Mouse (Mus musculus): ENCODE results near the gene Fads1. TPM values are rescaled to one million over a fixed set of nuclear protein-coding genes. Genes with fewer than 3 reads are reported as not detected.

The Fads1 gene
- polyA plus RNA-seq, 1 experiment from 2014 or later = 155 TPM

DNA sequence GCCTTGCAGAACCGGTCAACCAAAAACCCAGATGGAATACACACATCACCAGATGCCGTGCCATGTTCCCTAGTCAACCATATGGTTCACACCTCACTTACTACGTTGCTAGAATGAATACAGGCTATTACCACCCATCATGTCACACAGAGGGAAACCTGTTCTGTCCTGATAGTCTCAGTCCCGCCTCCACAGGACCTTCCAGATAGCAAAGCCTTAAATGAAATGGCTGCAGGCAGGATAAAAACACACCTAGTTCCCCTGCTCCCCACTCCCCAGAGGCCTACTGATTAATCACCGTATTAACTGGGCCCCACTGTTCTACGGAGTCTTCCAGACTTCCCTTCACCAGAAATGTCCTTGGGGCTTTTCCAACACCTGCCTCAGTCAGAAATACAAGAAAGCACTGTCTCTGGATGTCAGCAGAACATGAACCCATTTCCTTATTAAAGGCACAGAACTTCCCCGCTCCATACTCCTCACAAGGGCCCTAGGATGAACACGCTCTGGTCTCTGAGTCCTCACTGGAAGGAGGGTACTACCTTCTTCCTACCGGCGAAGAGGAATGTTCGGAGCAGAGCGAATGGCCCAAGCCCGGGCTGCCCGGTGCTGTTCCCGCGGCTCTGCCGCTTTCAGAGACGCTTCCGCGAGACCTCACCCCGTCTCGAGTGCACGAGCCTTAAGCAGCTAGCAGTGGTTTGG lies 20.6 kb downstream of the Fads1 start:
- peak overlapping the region; percentile 94 for H3K4me3 ChIP-seq
- H3K4me1 ChIP-seq = peaks cover 16% of the 10 kb centered on the region
- no peak for DNase-seq (ENCODE audit: low spot score)
- no peaks in the 10 kb centered on the region for H3K9me3 ChIP-seq (replicated peaks)
- peaks cover 64% of the 10 kb centered on the region for H3K36me3 ChIP-seq
- 2% methylated on average over 23 of the region's 23 CpGs for WGBS
- no peaks in the 10 kb centered on the region for H3K27me3 ChIP-seq (ENCODE audit: low read depth, poor library complexity, severe bottlenecking)
- peak overlapping the region; percentile 93 for H3K27ac ChIP-seq

DNA sequence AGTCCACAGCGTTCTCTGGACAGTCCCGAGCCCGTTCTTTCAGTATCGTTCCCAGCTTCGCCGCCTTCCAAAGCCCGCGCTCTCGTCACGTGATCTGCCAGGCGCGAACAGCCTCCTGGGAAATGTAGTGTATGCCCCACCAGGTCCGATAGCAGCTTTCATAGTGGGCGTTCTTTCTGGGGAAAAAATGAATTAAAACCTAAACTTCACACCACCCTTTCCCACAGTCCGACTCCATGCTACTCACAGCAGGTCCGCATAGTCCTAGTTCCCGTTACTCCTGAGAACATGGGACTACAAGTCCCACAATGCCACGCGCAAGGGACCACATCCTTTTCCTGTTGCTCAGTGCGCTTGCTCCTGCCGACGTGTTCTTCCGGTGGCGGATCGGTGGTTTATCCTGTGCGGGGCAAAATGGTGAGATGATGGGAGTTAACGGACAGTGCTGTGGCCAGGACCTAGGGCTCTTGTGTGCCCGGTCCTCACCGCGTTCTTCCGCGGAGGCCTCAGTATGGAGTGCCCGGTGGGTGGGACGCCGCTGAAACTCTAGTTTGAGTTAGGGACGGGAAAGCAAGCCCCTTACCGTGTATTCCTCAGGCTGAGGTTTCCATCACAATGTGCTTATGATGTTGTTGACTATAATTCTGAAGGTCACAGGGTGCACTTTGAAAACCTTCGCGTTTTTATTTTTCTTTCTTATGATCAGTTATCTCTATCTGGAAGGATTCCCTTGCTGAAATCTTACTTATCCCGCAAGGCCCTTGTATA lies 21.3 kb downstream of the Fads1 start, which contains the start of the genes Tmem258 and Fen1:
Gene Tmem258 (plus strand): TSS at position 167 of the 768 bp plus-strand sequence.
Gene Fen1 (minus strand): TSS at position 322 of the 768 bp plus-strand sequence.
- WGBS = under 1% methylated on average over 40 of the region's 40 CpGs
- H3K27ac ChIP-seq = peak within 1 kb of the TSS; percentile 93
- H3K4me1 ChIP-seq = peaks cover 16% of the 10 kb centered on the region
- H3K36me3 ChIP-seq = peaks cover 64% of the 10 kb centered on the region
- peak; percentile 94 for DNase-seq (ENCODE audit: low spot score)
- peak within 1 kb of the TSS; percentile 94 for H3K4me3 ChIP-seq
- H3K9me3 ChIP-seq (replicated peaks) = no peaks in the 10 kb centered on the region
- no peaks in the 10 kb centered on the region for H3K27me3 ChIP-seq (ENCODE audit: low read depth, poor library complexity, severe bottlenecking)

DNA sequence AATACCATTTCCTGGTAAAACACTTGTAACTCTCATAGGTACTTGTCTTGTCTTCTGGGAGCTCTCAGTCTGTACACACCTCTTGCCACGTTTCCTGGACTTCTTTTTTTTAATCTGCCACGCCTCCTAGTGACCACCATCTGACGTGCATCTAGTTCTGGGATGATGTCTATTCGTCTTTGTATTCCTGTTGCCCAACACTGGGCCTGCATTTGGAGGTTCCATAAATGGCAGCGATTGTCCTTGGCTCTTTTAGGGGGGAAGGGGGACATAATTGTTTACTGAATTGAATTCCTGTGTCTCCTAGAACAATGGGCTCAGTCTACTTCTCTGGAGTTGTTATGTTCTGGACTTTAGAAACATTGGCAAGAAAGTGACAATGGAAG lies 21.9 kb downstream of the Fads1 start:
- Histone ChIP-seq H3K9me3 (replicated peaks) (no peaks in the 10 kb centered on the region), H3K4me1 (peaks cover 16% of the 10 kb centered on the region), H3K27ac (peak overlapping the region; percentile 93), H3K27me3 (ENCODE audit: low read depth, poor library complexity, severe bottlenecking) (no peaks in the 10 kb centered on the region), H3K36me3 (peaks cover 64% of the 10 kb centered on the region), H3K4me3 (peak overlapping the region; percentile 94)
- WGBS = 2% methylated on average over 5 of the region's 5 CpGs
- no peak for DNase-seq (ENCODE audit: low spot score)

DNA sequence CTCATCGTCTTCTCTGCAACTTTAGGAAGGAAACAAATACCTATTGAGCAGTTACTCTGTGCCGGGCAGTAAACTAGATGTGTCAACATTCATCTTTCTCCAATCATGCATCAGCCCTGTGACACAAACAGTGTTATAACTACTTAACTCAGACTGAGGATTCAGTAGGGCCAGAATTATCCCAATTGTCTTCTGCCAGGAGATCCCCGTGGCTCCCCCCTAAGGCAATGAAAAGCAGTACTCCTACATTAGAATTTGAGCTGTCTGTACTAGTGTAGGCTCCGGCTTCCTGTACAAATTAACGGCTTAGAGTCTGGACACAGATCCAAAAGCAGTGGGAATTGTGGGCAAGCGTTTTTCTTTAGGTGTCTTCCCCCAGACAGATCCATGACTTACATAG lies 22.4 kb downstream of the Fads1 start:
- Histone ChIP-seq H3K27ac (no peak overlapping the region), H3K36me3 (peaks cover 64% of the 10 kb centered on the region), H3K4me3 (peak overlapping the region; percentile 94), H3K9me3 (replicated peaks) (no peaks in the 10 kb centered on the region), H3K4me1 (peaks cover 16% of the 10 kb centered on the region), H3K27me3 (ENCODE audit: low read depth, poor library complexity, severe bottlenecking) (no peaks in the 10 kb centered on the region)
- no peak for DNase-seq (ENCODE audit: low spot score)
- 77% methylated on average over 6 of the region's 6 CpGs for WGBS

DNA sequence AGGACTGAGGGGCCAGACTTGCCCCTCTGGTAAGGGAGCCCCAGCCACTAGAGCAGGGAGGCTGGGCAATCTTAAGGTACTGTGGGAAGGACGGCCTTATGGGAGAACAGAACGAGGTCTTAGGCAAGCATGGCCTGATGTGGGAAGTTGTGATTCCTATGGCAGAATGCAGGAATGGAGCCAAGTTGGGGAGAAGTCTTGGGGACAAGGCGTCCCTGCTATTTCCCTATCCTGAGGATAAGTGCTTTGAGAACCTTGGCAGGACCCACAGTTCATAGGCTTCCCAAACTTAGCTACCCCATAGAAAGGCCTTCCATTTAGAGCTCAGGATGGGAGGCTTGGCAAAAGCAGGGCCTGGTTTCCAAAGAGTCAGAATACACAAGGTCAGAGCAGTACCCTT lies 26.2 kb downstream of the Fads1 start:
- H3K27ac ChIP-seq = no peak overlapping the region
- peaks cover 81% of the 10 kb centered on the region for H3K36me3 ChIP-seq
- H3K4me1 ChIP-seq = peaks cover 8% of the 10 kb centered on the region
- H3K27me3 ChIP-seq (ENCODE audit: low read depth, poor library complexity, severe bottlenecking) = no peaks in the 10 kb centered on the region
- no peaks in the 10 kb centered on the region for H3K9me3 ChIP-seq (replicated peaks)
- 89% methylated on average over 3 of the region's 3 CpGs for WGBS
- no peak overlapping the region for H3K4me3 ChIP-seq
- DNase-seq (ENCODE audit: low spot score) = no peak

DNA sequence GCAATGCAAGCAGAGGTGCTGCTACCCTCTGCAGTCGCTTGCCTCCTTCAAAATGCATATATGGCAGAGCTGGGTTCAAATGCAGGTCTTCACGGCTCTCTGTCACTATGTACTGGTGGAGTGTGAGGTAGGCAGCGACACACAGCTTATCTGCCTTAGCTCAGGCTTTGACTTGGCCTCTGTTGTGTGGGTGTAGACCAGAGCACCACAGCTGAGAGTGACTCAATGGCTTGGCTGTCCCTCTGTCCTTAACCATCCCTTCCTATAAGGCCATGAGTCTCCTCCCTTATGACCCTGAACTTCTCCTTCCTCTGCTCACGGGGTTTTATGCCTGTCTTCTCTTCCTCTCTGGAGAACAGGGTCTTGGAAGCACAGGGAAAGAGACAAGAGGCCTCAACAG lies 28.2 kb downstream of the Fads1 start:
- Histone ChIP-seq H3K36me3 (peaks cover 89% of the 10 kb centered on the region), H3K27me3 (ENCODE audit: low read depth, poor library complexity, severe bottlenecking) (no peaks in the 10 kb centered on the region), H3K4me1 (no peaks in the 10 kb centered on the region), H3K4me3 (no peak overlapping the region), H3K27ac (no peak overlapping the region), H3K9me3 (replicated peaks) (no peaks in the 10 kb centered on the region)
- WGBS = 89% methylated on average over 4 of the region's 4 CpGs
- DNase-seq (ENCODE audit: low spot score) = no peak

DNA sequence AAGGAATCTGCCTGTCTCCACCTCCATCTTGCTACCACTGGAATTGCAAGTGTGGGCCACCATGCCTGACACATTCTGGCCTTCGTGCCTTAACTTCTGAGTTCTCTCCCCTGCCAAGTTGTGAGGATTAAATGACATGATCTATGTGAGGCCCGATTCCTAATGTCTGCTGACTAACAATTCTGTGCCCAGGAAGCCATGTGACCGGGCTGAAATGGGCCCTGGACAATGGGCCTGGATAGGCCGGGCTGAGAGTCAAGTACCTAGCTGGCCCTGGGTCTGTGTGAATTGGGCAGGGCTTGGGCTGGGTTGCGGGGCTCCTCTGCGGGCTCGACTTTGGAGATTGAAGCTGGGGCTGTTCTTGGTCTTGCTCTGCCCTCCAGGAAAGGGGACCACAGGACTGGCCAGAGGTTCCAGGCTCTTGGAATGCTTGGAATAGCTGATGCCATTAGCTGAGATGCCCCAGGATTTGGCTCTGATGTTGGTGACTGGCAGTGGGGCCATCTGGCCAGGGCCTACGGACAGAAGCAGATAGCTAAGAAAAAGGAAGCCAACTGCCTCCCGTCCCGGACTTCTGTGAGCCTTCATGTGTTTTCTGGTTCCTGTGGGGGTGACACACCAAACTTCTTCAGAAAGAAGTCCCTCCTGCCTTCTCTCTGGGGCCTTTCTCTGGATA lies 31.2 kb downstream of the Fads1 start:
- WGBS = 93% methylated on average over 10 of the region's 10 CpGs
- Histone ChIP-seq H3K27ac (no peak overlapping the region), H3K9me3 (replicated peaks) (no peaks in the 10 kb centered on the region), H3K27me3 (ENCODE audit: low read depth, poor library complexity, severe bottlenecking) (no peaks in the 10 kb centered on the region), H3K4me1 (0 out of 2 replicates have a peak, but pooled peaks cover 7% of the 10 kb centered on the region), H3K4me3 (no peak overlapping the region), H3K36me3 (peaks cover 69% of the 10 kb centered on the region)
- no peak for DNase-seq (ENCODE audit: low spot score)

DNA sequence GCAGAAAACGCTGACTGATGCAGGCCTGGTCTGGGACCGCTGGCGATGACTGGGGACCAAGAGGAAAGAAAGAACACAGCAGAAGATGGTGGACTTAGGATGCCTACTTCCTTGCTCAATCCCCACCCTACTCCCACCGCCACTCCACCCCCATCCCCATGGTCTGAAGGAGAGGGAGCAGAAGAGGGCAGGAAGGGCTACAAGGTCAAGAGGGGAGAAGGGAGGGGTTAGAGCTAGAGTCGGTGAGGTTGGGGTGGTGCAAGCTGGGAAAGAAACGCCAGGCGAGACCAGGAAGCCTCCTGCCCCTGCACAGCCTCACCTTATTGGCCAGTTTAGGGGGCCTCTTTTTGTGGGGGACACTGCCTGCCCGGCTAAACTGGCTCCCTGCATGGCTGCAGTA lies 33.4 kb downstream of the Fads1 start:
- 78% methylated on average over 8 of the region's 8 CpGs for WGBS

DNA sequence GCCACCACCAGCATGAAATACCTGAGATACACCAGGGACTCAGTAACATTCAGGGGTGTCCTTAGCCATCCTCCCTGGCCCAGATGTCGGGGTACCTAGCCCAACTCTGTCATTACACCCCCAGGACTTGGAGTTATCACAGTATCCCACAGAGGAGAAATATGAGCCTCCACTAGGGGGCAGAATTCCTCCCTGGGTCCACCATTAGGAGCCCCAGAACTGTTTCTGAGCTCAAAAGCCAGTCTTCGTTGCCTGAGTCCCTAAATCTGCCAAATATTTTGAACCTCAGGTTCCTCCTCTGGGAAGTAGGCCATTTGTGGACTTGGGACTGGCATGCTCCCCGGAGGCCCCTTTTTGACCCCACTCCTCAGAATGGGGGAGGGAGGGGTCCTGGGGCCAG lies 36.4 kb downstream of the Fads1 start:
- WGBS = 61% methylated on average over 3 of the region's 3 CpGs
- no peaks in the 10 kb centered on the region for H3K9me3 ChIP-seq (replicated peaks)
- H3K36me3 ChIP-seq = peaks cover 32% of the 10 kb centered on the region
- DNase-seq (ENCODE audit: low spot score) = peak; percentile 70
- no peaks in the 10 kb centered on the region for H3K27me3 ChIP-seq (ENCODE audit: low read depth, poor library complexity, severe bottlenecking)
- H3K27ac ChIP-seq = 0 out of 2 replicates have a peak overlapping the region, but pooled peaks have one; percentile 12
- peaks cover 30% of the 10 kb centered on the region for H3K4me1 ChIP-seq
- no peak overlapping the region for H3K4me3 ChIP-seq

More for the DNA sequence above, 33.4 kb downstream of the Fads1 start:
- Histone ChIP-seq H3K27me3 (ENCODE audit: low read depth, poor library complexity, severe bottlenecking) (no peaks in the 10 kb centered on the region), H3K9me3 (replicated peaks) (no peaks in the 10 kb centered on the region), H3K4me3 (no peak overlapping the region), H3K4me1 (peaks cover 8% of the 10 kb centered on the region), H3K36me3 (peaks cover 56% of the 10 kb centered on the region), H3K27ac (no peak overlapping the region)
- DNase-seq (ENCODE audit: low spot score) = no peak

DNA sequence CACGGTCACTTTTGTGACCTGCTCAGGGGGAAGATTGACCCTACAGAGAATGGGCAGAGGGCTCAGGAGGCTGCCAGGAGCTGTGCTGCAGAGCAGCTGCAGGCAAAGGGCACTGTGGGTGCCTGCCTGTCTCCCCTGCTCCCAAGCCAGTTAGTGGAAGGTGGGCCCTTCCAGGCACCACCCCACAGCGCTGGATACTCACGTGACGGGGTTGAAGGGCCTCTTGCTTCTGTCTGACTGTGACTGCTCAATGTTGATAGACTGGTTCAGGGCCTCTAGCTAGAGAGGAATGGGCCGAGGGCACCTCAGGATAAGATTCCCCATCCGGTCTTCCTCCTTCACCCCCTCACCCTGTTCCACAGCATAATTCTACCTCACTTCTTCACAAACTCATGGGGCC lies 36.9 kb downstream of the Fads1 start:
- Histone ChIP-seq H3K36me3 (peaks cover 31% of the 10 kb centered on the region), H3K4me3 (no peak overlapping the region), H3K4me1 (peaks cover 30% of the 10 kb centered on the region), H3K27me3 (ENCODE audit: low read depth, poor library complexity, severe bottlenecking) (no peaks in the 10 kb centered on the region), H3K9me3 (replicated peaks) (no peaks in the 10 kb centered on the region), H3K27ac (0 out of 2 replicates have a peak overlapping the region, but pooled peaks have one; percentile 12)
- 70% methylated on average over 6 of the region's 6 CpGs for WGBS
- no peak for DNase-seq (ENCODE audit: low spot score)

DNA sequence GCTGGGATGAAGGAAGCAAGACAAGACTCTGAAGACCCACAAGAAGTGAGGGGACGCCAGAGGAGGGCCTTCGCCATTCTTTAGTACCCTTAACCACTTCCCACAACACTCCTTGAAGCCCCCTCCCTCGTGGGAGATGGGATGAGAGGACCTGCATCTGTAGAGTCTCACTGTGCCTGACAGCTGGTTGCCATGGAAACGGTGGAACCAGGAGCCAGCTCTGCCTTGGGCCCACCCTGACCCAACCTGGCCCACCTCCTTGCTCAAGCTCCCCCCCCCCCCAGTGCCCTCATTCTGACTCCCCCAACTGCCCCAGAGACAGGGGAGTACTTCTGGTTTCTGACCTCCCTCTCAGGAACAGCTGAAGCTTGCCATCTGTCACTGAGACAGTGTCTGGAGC lies 38.9 kb downstream of the Fads1 start:
- WGBS = 25% methylated on average over 4 of the region's 4 CpGs
- H3K36me3 ChIP-seq = peaks cover 24% of the 10 kb centered on the region
- H3K27ac ChIP-seq = no peak overlapping the region; the same call in 1 of the 2 replicates
- DNase-seq (ENCODE audit: low spot score) = no peak
- H3K27me3 ChIP-seq (ENCODE audit: low read depth, poor library complexity, severe bottlenecking) = no peaks in the 10 kb centered on the region
- H3K9me3 ChIP-seq (replicated peaks) = no peaks in the 10 kb centered on the region
- H3K4me3 ChIP-seq = no peak overlapping the region
- H3K4me1 ChIP-seq = peaks cover 33% of the 10 kb centered on the region

DNA sequence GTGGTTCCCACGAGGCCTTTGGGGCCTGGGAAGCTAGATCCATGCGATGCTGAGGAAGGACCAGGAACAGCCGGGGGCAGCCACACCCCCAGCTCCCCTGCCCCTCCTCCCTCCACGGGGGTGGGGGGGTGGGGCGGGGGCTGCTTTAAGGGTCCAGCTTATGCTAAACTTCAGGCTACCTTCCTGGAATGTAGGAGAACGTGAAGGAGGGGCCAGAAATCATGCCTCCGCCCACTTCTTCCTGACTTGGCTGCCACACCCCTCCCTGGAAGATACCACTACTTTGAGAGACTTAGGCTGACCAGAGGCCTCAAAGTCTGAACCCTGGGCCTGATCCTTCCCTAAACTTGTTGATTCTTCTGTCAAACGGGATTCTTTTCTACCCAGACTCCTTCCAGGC lies 40.0 kb downstream of the Fads1 start:
- H3K9me3 ChIP-seq (replicated peaks) = no peaks in the 10 kb centered on the region
- 21% methylated on average over 8 of the region's 8 CpGs for WGBS
- no peak for DNase-seq (ENCODE audit: low spot score)
- H3K4me3 ChIP-seq = no peak overlapping the region
- peaks cover 32% of the 10 kb centered on the region for H3K4me1 ChIP-seq
- H3K27me3 ChIP-seq (ENCODE audit: low read depth, poor library complexity, severe bottlenecking) = no peaks in the 10 kb centered on the region
- peaks cover 21% of the 10 kb centered on the region for H3K36me3 ChIP-seq
- H3K27ac ChIP-seq = peak overlapping the region; percentile 47

DNA sequence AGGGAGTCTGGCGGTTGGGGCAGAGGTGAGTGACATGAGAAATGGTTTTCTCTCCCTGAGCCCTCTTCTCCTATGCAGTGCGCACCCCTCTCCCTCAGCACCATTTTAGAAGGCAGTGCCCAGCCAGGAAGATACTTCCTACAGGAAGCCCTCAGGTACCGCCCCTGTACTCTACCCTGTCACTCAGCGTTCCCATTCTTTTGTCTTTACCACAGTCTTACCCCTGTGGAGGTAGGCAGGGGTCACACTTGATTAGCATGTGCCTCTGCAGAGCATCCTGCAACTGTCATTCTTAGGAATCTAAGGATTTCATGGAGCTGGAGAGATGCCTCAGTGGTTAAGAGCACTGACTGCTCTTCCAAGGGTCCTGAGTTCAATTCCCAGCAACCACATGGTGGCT lies 40.9 kb downstream of the Fads1 start:
- H3K9me3 ChIP-seq (replicated peaks) = no peaks in the 10 kb centered on the region
- no peak overlapping the region; the same call in 1 of the 2 replicates for H3K27ac ChIP-seq
- 77% methylated on average over 4 of the region's 4 CpGs for WGBS
- no peak for DNase-seq (ENCODE audit: low spot score)
- peaks cover 18% of the 10 kb centered on the region for H3K36me3 ChIP-seq
- no peak overlapping the region for H3K4me3 ChIP-seq
- peaks cover 33% of the 10 kb centered on the region for H3K4me1 ChIP-seq
- H3K27me3 ChIP-seq (ENCODE audit: low read depth, poor library complexity, severe bottlenecking) = no peaks in the 10 kb centered on the region
